Mouse (Mus musculus) MN1 (cell line): ENCODE data around the gene Cd300lg.

Experiments used
- DNase-seq: peaks from one replicate; pipeline ENCODE4 v3.0.0-alpha.2; 2016; ENCODE audit warnings: low spot score

The Cd300lg gene

GRCm38 (mm10) chr11:102041350-102041949 is at the start of gene Cd300lg:
Cd300lg (plus strand) TSS chr11:102041509.
- DNase-seq: no peak

DNA sequence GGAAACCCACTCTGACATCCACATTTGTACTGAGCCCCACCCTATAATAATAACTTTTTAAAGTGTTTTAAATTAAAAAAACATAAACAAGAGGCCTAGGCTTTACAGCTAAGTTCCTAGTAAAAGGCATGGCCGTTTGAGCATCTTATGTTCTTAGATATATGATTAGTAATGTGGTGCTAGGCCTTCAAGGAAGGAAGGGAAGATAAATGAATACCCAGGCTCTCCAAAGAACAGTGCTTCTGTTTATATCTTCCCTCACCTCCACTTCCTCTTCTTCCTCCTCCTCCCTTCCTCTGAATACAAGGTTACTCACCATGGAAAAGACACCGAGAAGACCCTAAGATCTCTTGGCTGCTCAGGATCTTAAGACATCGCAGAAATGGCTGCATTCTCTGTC is 49.5 kb upstream of the Cd300lg start:
- no peak for DNase-seq

DNA sequence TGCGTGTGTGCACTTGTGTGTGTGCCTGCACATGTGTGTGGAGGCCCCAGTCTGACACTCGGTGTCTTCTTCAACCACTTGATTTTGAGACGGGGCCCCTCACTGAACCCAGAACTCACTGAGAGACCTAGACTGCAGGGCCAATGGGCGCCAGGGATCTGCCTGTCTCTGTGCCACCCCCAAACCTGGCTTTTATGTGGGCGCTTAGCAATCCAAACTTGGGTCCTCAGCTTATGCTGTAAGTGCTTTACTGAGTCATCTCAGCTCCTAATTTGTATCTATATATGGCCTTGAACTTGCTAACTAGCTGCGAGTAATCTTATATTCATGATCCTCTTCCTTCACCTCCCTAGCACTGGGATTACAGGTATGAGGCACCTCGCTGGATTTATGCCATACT is 48.9 kb upstream of the Cd300lg start:
- no peak for DNase-seq

DNA sequence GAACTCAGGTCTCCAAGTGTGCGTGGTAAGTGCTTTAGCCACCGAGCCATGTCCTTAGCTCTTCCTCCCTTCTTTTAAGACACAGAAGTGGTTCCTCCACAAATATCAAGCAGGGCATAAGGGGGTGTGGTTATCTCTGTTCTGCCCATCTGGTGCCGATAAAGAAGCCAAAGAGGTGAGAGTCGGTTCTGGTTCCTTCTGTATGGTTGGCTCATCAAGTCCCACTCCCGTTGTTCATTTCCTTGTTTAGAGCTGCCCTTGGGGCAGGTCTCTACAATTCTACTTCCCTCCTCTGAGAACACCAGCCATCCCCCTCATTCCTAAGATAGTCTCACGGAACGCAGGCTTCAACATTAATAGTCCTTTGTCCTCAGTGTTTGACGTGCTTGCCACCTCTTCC is 47.2 kb upstream of the Cd300lg start:
- DNase-seq: no peak

GRCm38 (mm10) chr11:101995938-101996337 is 45.4 kb upstream of the Cd300lg start:
- DNase-seq: no peak

DNA sequence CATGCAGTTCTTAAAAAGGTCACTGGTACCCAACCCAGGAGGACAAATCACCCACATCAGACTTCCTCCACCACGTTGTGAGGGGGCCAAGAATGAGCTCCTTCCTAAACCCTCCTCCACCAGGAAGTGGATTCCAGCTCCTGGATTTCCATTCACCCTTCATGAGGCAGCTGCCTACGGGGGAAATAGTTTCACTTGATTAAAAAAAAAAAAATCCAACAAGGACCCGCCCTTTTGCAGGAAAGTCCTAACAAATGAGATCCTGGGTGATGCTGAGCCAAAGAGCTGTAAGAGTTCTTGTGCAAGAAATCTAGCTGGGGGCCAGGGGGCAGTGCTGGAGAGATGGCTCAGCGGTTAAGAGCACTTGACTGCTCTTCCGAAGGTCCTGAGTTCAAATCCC is 43.1 kb upstream of the Cd300lg start:
- DNase-seq: no peak

GRCm38 (mm10) chr11:101999466-101999865 is 41.8 kb upstream of the Cd300lg start:
- no peak for DNase-seq

- DNase-seq: no peak
These were observed 37.1 kb upstream of the Cd300lg start for GRCm38 (mm10) chr11:102004251-102004650.

GRCm38 (mm10) chr11:102006271-102006670 is 35.0 kb upstream of the Cd300lg start:
- no peak for DNase-seq

GRCm38 (mm10) chr11:102006688-102007087 is 34.6 kb upstream of the Cd300lg start:
- no peak for DNase-seq

DNA sequence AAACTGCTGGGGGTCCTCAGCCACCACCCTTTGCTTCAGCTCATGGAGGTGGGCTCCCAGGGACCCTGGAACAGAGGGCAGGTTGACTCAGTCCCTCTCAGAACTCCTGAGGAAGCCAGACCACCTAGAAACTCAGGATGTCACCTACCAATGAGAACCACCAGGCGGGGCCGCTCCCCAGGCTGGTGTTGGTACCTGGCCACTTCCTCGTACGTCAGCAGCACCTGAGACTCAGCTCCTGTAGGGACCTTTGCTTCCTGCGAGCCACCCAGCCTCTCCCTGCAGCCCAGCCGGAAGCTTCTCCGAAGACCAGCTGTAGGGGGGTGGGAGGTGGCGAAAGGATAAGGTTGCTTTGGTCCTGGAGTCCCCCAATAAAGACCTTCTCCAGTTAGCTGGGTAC is 32.9 kb upstream of the Cd300lg start:
- no peak for DNase-seq

GRCm38 (mm10) chr11:102008954-102009637 is 32.2 kb upstream of the Cd300lg start:
- DNase-seq: no peak

DNA sequence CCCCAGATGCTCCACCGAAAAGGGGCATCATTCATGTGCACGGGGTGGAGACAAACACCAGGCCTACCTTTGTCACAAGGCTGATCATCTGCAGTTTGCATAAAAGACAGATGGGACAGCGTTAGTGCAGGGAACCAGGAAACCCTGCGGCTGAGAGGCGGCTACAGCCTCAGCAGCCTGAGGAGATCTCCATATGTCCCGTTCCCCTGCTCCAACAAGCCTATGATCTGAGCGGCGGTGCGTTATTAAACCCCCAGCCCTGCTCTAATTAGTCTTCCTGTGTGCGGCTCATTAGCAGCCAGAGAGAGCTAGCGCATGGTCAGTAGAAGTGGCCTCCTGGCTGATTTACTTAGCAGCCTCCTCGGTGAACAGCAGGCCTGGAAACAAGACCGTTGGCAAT is 31.2 kb upstream of the Cd300lg start:
- no peak for DNase-seq

DNA sequence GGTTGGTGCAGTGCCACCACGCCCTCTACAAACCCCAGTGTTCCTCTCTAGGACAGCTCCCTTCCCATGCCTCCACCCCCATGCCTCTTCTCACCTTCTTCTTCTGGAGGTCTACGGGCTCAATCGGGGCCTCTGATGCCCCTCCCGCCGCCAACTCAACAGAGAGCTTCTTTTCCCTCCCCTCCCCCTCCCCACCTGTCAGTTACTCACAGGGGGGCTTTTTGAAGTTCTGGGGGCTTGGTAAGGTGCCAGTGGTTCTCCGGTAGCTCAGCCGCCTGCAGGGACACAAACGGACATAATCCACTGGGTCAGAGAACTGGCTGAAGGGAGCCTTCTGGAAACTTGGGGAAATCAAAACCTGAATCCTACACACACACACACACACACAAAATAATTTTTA is 29.8 kb upstream of the Cd300lg start:
- DNase-seq: no peak

DNA sequence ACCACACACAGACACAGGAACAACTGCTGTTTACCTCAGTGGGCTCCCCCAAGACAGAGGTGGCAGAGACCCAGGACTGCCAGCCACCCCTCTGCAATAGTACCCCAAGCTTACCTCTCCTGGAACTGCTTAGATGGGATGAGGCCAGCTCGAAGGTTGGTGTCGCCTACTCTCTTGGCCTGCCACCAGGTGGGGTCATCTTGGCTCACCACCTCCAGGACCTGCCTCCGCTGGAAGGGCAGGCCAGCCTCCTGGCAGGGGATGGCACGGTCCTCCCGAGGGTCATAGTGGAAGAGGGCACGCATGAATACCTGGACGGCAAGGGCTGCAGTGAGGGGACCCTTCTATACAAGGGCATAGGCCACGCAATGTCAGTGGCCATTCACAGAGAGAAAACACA is 28.1 kb upstream of the Cd300lg start:
- DNase-seq: no peak

DNA sequence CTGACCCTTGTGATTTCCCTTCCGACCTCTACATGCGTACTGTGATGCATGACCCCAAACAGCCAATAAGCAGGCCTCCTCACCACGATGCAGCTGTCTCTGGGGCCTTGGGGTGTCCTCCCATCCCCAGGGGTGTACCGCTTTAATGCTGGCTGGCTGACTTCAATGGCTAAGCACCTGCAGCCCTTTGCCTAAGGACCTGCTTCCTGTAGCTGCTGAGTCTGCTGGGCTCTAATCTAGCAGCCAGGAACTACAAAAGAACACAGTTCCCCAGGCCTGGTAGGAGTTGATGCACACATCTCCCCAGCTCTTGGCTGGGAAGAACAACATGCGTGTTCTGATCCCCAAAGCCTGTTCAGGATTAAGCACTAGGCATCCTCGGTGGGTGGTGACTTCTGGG is 25.8 kb upstream of the Cd300lg start:
- DNase-seq: no peak

- DNase-seq: no peak
These were observed 25.2 kb upstream of the Cd300lg start for GRCm38 (mm10) chr11:102016136-102016535.

DNA sequence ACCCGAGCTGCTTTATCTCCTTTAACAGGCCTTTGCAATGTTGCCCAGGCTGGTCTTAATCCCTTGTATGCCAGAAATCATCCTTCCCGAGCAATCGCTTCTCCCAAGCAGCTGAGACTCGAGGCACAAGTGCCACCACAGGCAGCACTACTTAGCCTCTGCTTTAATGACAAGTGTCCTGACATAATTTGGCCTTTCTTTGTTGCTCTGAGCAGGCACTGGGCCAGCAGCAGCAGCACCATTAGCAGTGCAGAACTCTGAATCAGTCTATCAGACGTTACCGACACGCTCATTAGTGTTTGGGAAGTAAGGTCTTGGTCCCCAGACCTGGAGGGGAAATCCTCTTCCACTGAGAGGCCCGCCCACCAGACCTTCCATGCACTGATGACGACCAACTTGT is 21.6 kb upstream of the Cd300lg start:
- DNase-seq: no peak

GRCm38 (mm10) chr11:102021196-102021595 is 20.1 kb upstream of the Cd300lg start:
- no peak for DNase-seq

DNA sequence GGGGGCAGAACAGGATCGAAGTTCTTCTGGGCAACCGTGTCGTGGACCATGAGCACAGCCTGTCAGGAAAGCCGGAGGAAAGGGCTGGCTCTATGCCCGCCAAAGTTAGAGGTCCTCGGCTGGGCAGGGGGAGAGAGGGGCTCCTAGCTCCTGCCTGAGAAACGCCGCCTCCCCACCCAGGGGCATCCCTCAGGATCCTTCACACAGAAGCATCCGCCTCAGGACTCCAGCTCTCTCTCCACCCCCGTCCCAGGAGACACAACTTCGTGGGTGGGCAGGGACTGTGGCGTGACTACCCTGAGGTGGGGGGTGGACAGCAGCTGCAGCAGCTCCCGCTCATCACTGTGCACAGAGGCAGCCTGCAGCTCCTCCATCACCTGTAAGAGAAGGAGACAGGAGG is 17.9 kb upstream of the Cd300lg start:
- DNase-seq: no peak

GRCm38 (mm10) chr11:102024084-102024758 is 17.1 kb upstream of the Cd300lg start:
- no peak for DNase-seq

- no peak for DNase-seq
These were observed 16.4 kb upstream of the Cd300lg start for GRCm38 (mm10) chr11:102024875-102025274.

DNA sequence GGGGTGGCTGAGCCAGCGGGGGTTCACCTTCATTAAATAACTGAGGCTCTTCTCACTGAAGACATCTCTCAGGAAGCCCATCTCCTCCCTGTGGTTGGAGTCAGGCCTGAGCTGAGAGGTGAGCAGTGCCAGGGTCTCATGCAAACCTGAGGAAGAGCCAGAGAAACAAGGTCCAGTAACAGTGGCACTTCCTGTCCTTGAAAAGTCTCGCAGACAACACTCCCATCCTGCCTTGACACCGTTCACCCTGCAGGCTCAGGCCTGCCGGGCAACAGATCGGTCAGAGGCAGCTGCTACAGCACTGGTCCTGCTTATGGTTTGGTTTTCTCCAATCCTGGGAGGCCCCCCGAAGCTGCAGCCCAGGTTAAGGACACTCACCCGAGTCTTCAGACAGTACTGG is 16.0 kb upstream of the Cd300lg start:
- DNase-seq: no peak
